24 mouse cellular contexts compared by ENCODE assay signal in the genomic region with DNA sequence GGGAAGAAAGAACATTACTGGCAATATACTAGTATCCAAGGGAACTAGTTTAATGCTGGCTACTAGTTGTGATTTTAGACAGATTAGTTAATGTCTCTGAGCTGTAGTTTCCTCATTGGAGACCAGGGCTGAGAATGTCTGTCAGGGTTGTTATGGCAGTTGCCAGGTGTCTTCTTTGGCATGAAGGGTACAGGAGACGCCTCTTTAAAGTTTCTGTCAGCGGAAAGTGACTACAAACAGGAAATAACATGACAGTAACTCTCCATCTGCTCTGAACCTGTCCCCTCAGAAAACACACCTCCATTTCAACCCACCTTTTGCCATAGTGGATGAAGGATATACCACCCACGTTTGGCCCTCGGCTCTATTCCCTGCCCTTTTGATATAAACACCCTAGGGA. TPM values are rescaled to one million over a fixed set of nuclear protein-coding genes. Genes with fewer than 3 reads are reported as not detected.
A peak's percentile ranks its signal among the peaks of the same experiment; 100 is the strongest.
DNase-seq lines count a peak whose midpoint lies in the region; ATAC-seq and TF ChIP-seq lines count a peak whose summit lies in the region.
"Had no signal": no experiment of that assay in that cellular context is flagged by ENCODE, and none has a peak within 500 bp of the region (broad histone marks: within the 10 kb centered on the region; RNA-seq: fewer than 3 reads in every experiment).

No protein-coding gene starts in this region.

- peak overlapping the region; percentile 24; the same call in 1 of the 2 replicates for H3K9ac ChIP-seq in midbrain, embryonic 13.5 days (replicated peaks)
- no peak overlapping the region for H3K9ac ChIP-seq in midbrain, postnatal 0 days (replicated peaks; ENCODE audit: low read length, poor library complexity, severe bottlenecking)
- H3K9ac ChIP-seq: embryonic facial prominence, embryonic 12.5 days; embryonic facial prominence, embryonic 15.5 days; forebrain, postnatal 0 days; heart, embryonic 12.5 days; heart, embryonic 15.5 days; hindbrain, embryonic 14.5 days had no signal

- WGBS in midbrain, embryonic 13.5 days, result 89% methylated on average over 4 of the region's 4 CpGs
- 88% methylated on average over 4 of the region's 4 CpGs for WGBS in midbrain, postnatal 0 days
- WGBS in hindbrain, embryonic 10.5 days, result 85% methylated on average over 4 of the region's 4 CpGs

- H3K27me3 ChIP-seq in midbrain, embryonic 13.5 days, result no peaks in the 10 kb centered on the region
- no peaks in the 10 kb centered on the region for H3K27me3 ChIP-seq in midbrain, postnatal 0 days (ENCODE audit: insufficient read depth, low read length)
- H3K27me3 ChIP-seq in hindbrain, embryonic 10.5 days (ENCODE audit: insufficient read depth, poor library complexity, severe bottlenecking), result no peaks in the 10 kb centered on the region
- H3K27me3 ChIP-seq: embryonic facial prominence, embryonic 12.5 days; embryonic facial prominence, embryonic 15.5 days; heart, embryonic 12.5 days had no signal

- H3K4me1 ChIP-seq in midbrain, embryonic 13.5 days (replicated peaks), result peaks cover 71% of the 10 kb centered on the region
- H3K4me1 ChIP-seq in midbrain, postnatal 0 days (ENCODE audit: insufficient read depth, low read length), result peaks cover 26% of the 10 kb centered on the region
- peaks cover 32% of the 10 kb centered on the region for H3K4me1 ChIP-seq in hindbrain, embryonic 10.5 days (replicated peaks)

- ATAC-seq in midbrain, embryonic 13.5 days, result no peak
- no peak for ATAC-seq in midbrain, postnatal 0 days (ENCODE audit: low FRiP score)
- ATAC-seq: forebrain, embryonic 14.5 days; forebrain, postnatal 0 days; hindbrain, postnatal 0 days; inflammation-experienced regulatory T-cells, adult 6 months had no signal

- no peak overlapping the region for H3K4me2 ChIP-seq in midbrain, embryonic 13.5 days (replicated peaks)
- H3K4me2 ChIP-seq in midbrain, postnatal 0 days (ENCODE audit: low read depth, low read length, poor library complexity, severe bottlenecking), result no peak overlapping the region
- H3K4me2 ChIP-seq: embryonic facial prominence, embryonic 12.5 days; embryonic facial prominence, embryonic 15.5 days; heart, embryonic 12.5 days; heart, embryonic 15.5 days had no signal

- TF ChIP-seq CTCF in midbrain, postnatal 0 days (IDR thresholded peaks at IDR 0.05), result no peak

- no peak overlapping the region for H3K4me3 ChIP-seq in midbrain, embryonic 13.5 days (replicated peaks)
- H3K4me3 ChIP-seq in midbrain, postnatal 0 days (ENCODE audit: low read depth, low read length), result no peak overlapping the region
- H3K4me3 ChIP-seq in hindbrain, embryonic 10.5 days, result no peak overlapping the region
- H3K4me3 ChIP-seq: embryonic facial prominence, embryonic 12.5 days; embryonic facial prominence, embryonic 15.5 days; gastrocnemius, adult 2 months; heart, embryonic 12.5 days; heart, embryonic 15.5 days had no signal

- H3K36me3 ChIP-seq in midbrain, embryonic 13.5 days, result peaks cover 13% of the 10 kb centered on the region
- no peaks in the 10 kb centered on the region for H3K36me3 ChIP-seq in midbrain, postnatal 0 days (ENCODE audit: insufficient read depth, low read length)
- H3K36me3 ChIP-seq in hindbrain, embryonic 10.5 days, result peaks cover 44% of the 10 kb centered on the region
- H3K36me3 ChIP-seq: embryonic facial prominence, embryonic 15.5 days; heart, embryonic 12.5 days; heart, embryonic 15.5 days had no signal

- no peak for DNase-seq in midbrain, postnatal 0 days (ENCODE audit: low spot score)
- peak; percentile 30 for DNase-seq in thymus, postnatal 14 days
- DNase-seq in thymus, postnatal 25 days, result no peak
- peak; percentile 61 for DNase-seq in naive thymus-derived CD4-positive, alpha-beta T cell, adult 2 months (ENCODE audit: low read depth)
- no peak for DNase-seq in hindbrain, embryonic 10.5 days (ENCODE audit: low spot score)
- DNase-seq: adrenal gland, postnatal 10 days; adrenal gland, postnatal 36 days; cerebellum, adult 18-20 months; cerebellum, postnatal 14 days; forebrain, postnatal 0 days; gastrocnemius, adult 2 months; gastrocnemius, postnatal 14 days; heart, adult 11 months; heart, postnatal 10 days; heart, postnatal 36 days had no signal

- no peak overlapping the region for H3K27ac ChIP-seq in midbrain, embryonic 13.5 days
- H3K27ac ChIP-seq in midbrain, postnatal 0 days (ENCODE audit: low read depth, low read length), result no peak overlapping the region
- no peak overlapping the region for H3K27ac ChIP-seq in hindbrain, embryonic 10.5 days
- H3K27ac ChIP-seq: embryonic facial prominence, embryonic 12.5 days; embryonic facial prominence, embryonic 15.5 days; gastrocnemius, adult 2 months; heart, embryonic 15.5 days; hindbrain, embryonic 14.5 days; hindbrain, postnatal 0 days had no signal

- no peaks in the 10 kb centered on the region for H3K9me3 ChIP-seq in midbrain, embryonic 13.5 days
- H3K9me3 ChIP-seq in midbrain, postnatal 0 days (ENCODE audit: low read length), result no peaks in the 10 kb centered on the region
- no peaks in the 10 kb centered on the region for H3K9me3 ChIP-seq in hindbrain, embryonic 10.5 days
- H3K9me3 ChIP-seq: embryonic facial prominence, embryonic 12.5 days; embryonic facial prominence, embryonic 15.5 days; heart, embryonic 12.5 days; heart, embryonic 15.5 days had no signal

RNA-seq across cellular contexts. Expression of a gene that starts 14.7 kb away (rescaled TPM):
- 45.0 and 47.9 TPM in 2 replicates for polyA plus RNA-seq in midbrain, embryonic 13.5 days (2015; fragmentation: Nextera tagmentation; extraction: Ambion mirVana)
- total RNA-seq in midbrain, postnatal 0 days (2014; rRNA removed), result 32.1 and 34.2 TPM in 2 replicates
- 38.5 and 41.6 TPM in 2 replicates for polyA plus RNA-seq in midbrain, postnatal 0 days (2015; fragmentation: Nextera tagmentation; extraction: Ambion mirVana)
- 24.7 and 29.9 TPM in 2 replicates for polyA plus RNA-seq in hindbrain, embryonic 10.5 days (2016; fragmentation: Nextera tagmentation; extraction: Ambion mirVana)

RNA-seq across cellular contexts. Expression of a gene that starts 36.5 kb away (rescaled TPM):
- 33.8 and 35.1 TPM in 2 replicates for polyA plus RNA-seq in midbrain, embryonic 13.5 days (2015; fragmentation: Nextera tagmentation; extraction: Ambion mirVana)
- total RNA-seq in midbrain, postnatal 0 days (2014; rRNA removed), result 48.5 and 58.8 TPM in 2 replicates
- 23.9 and 25.6 TPM in 2 replicates for polyA plus RNA-seq in midbrain, postnatal 0 days (2015; fragmentation: Nextera tagmentation; extraction: Ambion mirVana)
- 17.2 and 17.7 TPM in 2 replicates for polyA plus RNA-seq in hindbrain, embryonic 10.5 days (2016; fragmentation: Nextera tagmentation; extraction: Ambion mirVana)

RNA-seq across cellular contexts. Expression of a gene that starts 53.7 kb away (rescaled TPM):
- 3.7 and 4.3 TPM in 2 replicates for polyA plus RNA-seq in midbrain, embryonic 13.5 days (2015; fragmentation: Nextera tagmentation; extraction: Ambion mirVana)
- 7.0 and 10.0 TPM in 2 replicates for total RNA-seq in midbrain, postnatal 0 days (2014; rRNA removed)
- polyA plus RNA-seq in midbrain, postnatal 0 days (2015; fragmentation: Nextera tagmentation; extraction: Ambion mirVana), result 2.6 and 3.5 TPM in 2 replicates
- 1.2 and 1.4 TPM in 2 replicates for polyA plus RNA-seq in hindbrain, embryonic 10.5 days (2016; fragmentation: Nextera tagmentation; extraction: Ambion mirVana)

Comparison
In these comparisons a context has a peak if more than half of its experiments do, and no peak if none do; other contexts are left out.
1. DNase-seq: peak in thymus, postnatal 14 days (single experiment) and naive thymus-derived CD4-positive, alpha-beta T cell, adult 2 months (single experiment); none in midbrain, postnatal 0 days (single experiment), thymus, postnatal 25 days (single experiment) and hindbrain, embryonic 10.5 days (single experiment).